Mouse (Mus musculus) neural tube, embryonic 13.5 days (tissue): Measurements from ENCODE around the gene Zfp462. TPM values are rescaled to one million over a fixed set of nuclear protein-coding genes. Genes with fewer than 3 reads are reported as not detected.

Experiments
- ATAC-seq: fragments of 200-750 bp; cut with Nextera tagmentation; 2 replicates; pipeline ENCODE4 v1.8.0; 2017; ENCODE audit warnings: low read depth, mild to moderate bottlenecking, moderate TSS enrichment, moderate library complexity
- H3K27ac ChIP-seq: fragments of 300-500 bp; sonication (generic); replicated peaks from 2 replicates; pipeline ENCODE4 v1.5.1; 2015; ENCODE audit warnings: moderate library complexity, mild to moderate bottlenecking, inconsistent platforms
- H3K27me3 ChIP-seq: fragments of 300-500 bp; sonication (generic); 2 replicates; pipeline ENCODE4 v1.6.1; 2015; ENCODE audit warnings: mild to moderate bottlenecking, inconsistent platforms
- H3K36me3 ChIP-seq: fragments of 300-500 bp; sonication (generic); 2 replicates; pipeline ENCODE4 v1.6.1; 2015; ENCODE audit warnings: mild to moderate bottlenecking, inconsistent platforms
- H3K4me1 ChIP-seq: fragments of 300-500 bp; sonication (generic); replicated peaks from 2 replicates; pipeline ENCODE4 v1.6.1; 2015; ENCODE audit warnings: inconsistent platforms
- H3K4me2 ChIP-seq: fragments of 300-500 bp; sonication (generic); 2 replicates; pipeline ENCODE4 v1.6.1; 2015; ENCODE audit warnings: inconsistent platforms, mild to moderate bottlenecking, moderate library complexity
- H3K4me3 ChIP-seq: fragments of 300-500 bp; sonication (generic); 2 replicates; pipeline ENCODE4 v1.5.1; 2015; ENCODE audit warnings: mild to moderate bottlenecking, inconsistent platforms
- H3K9ac ChIP-seq: fragments of 300-500 bp; sonication (generic); 2 replicates; pipeline ENCODE4 v1.6.1; 2015; ENCODE audit warnings: moderate library complexity, mild to moderate bottlenecking, inconsistent platforms
- H3K9me3 ChIP-seq: fragments of 300-500 bp; sonication (generic); 2 replicates; pipeline ENCODE4 v1.6.1; 2016; ENCODE audit warnings: inconsistent platforms
- WGBS: fragments of 180-500 bp; shearing (Covaris S2); methylation state at CpG from one replicate; pipeline ENCODE4 v1.1.7; 2015; 5-methylcytosine and 5-hydroxymethylcytosine counted together
- polyA plus RNA-seq: library from polyadenylated mRNA; unstranded; fragments of >200 nt; fragmentation: Nextera tagmentation; extraction: Ambion mirVana; gene quantifications from 2 replicates; pipeline ENCODE4 v1.2.1, GENCODE M21; 2015

The Zfp462 gene
- polyA plus RNA-seq, 1 experiment from 2014 or later: 15.3 TPM

DNA sequence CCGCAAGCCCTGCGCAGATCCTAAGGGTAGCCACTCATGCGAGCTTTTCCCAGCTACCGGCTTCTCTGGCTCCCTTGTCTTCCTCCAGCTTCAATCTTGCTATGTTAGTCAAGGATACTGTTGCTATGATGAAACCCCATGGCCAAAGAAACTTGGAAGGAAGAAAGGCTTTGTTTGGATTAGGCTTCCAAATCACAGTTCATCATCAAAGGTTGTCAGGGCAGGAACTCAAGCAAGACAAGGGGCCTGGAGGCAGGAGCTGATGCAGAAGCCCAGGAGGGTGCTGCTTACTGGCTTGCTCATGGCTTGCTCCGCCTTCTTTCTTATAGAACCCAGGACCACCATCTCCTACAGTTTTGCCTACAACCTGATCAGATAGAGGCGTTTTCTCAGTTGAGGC is 88.6 kb downstream of the Zfp462 start:
- ATAC-seq: no peak
- H3K4me2 ChIP-seq: no peak overlapping the region
- no peak overlapping the region for H3K4me3 ChIP-seq
- H3K4me1 ChIP-seq: peaks cover 10% of the 10 kb centered on the region; the same call in 1 of the 2 replicates
- no peak overlapping the region for H3K27ac ChIP-seq
- WGBS: 95% methylated on average over 6 of the region's 6 CpGs
- peaks cover 68% of the 10 kb centered on the region for H3K36me3 ChIP-seq
- H3K9ac ChIP-seq: no peak overlapping the region
- no peaks in the 10 kb centered on the region for H3K9me3 ChIP-seq
- H3K27me3 ChIP-seq: no peaks in the 10 kb centered on the region

DNA sequence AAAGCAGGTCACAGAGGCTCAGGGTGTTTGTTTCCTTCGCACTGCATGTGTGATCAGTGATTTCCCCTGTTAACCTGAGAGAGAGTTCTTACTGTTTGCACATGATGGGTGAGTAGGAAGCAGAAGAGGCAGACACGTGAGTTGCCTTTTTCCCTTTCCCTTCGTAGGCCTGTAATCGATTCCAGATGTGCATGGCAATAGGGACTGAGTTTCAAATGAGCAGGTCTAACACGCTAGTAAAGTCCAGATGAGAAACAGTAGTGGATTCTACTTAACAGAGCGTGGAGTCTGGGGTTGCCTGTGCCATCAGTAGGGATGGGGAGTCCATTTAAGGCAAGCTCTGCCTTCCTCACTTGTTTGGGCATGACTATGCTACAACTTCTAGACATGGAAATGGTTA is 93.3 kb downstream of the Zfp462 start:
- Histone ChIP-seq H3K4me2 (no peak overlapping the region), H3K9ac (no peak overlapping the region), H3K9me3 (no peaks in the 10 kb centered on the region), H3K36me3 (peaks cover 55% of the 10 kb centered on the region), H3K4me3 (no peak overlapping the region), H3K27me3 (no peaks in the 10 kb centered on the region), H3K4me1 (peaks cover 39% of the 10 kb centered on the region), H3K27ac (no peak overlapping the region)
- ATAC-seq: no peak
- 84% methylated on average over 6 of the region's 6 CpGs for WGBS

GRCm38 (mm10) chr4:55040258-55040964 is 95.6 kb downstream of the Zfp462 start:
- H3K4me2 ChIP-seq: no peak overlapping the region
- no peaks in the 10 kb centered on the region for H3K27me3 ChIP-seq
- H3K27ac ChIP-seq: peak overlapping the region; percentile 46; the same call in 1 of the 2 replicates
- peaks cover 46% of the 10 kb centered on the region for H3K36me3 ChIP-seq
- H3K4me3 ChIP-seq: no peak overlapping the region
- peaks cover 36% of the 10 kb centered on the region for H3K4me1 ChIP-seq
- WGBS: 38% methylated on average over 8 of the region's 8 CpGs
- peak; percentile 40; the same call in 1 of the 2 replicates for ATAC-seq
- H3K9me3 ChIP-seq: no peaks in the 10 kb centered on the region
- H3K9ac ChIP-seq: no peak overlapping the region

- no peak overlapping the region for H3K4me3 ChIP-seq
- no peak overlapping the region for H3K9ac ChIP-seq
- 72% methylated on average over 6 of the region's 6 CpGs for WGBS
- no peak for ATAC-seq
- no peaks in the 10 kb centered on the region for H3K27me3 ChIP-seq
- peak overlapping the region; percentile 46; the same call in 1 of the 2 replicates for H3K27ac ChIP-seq
- H3K4me2 ChIP-seq: no peak overlapping the region
- peaks cover 36% of the 10 kb centered on the region for H3K4me1 ChIP-seq
- peaks cover 47% of the 10 kb centered on the region for H3K36me3 ChIP-seq
- no peaks in the 10 kb centered on the region for H3K9me3 ChIP-seq
Measured at GRCm38 (mm10) chr4:55041106-55041730, 96.4 kb downstream of the Zfp462 start.

GRCm38 (mm10) chr4:55042573-55042972 is 97.7 kb downstream of the Zfp462 start:
- Histone ChIP-seq H3K4me2 (no peak overlapping the region), H3K4me3 (no peak overlapping the region), H3K9me3 (no peaks in the 10 kb centered on the region), H3K4me1 (peaks cover 36% of the 10 kb centered on the region), H3K36me3 (peaks cover 41% of the 10 kb centered on the region), H3K27ac (0 out of 2 replicates have a peak overlapping the region, but pooled peaks have one; percentile 11), H3K27me3 (no peaks in the 10 kb centered on the region), H3K9ac (no peak overlapping the region)
- WGBS: 53% methylated on average over 4 of the region's 4 CpGs
- no peak for ATAC-seq

DNA sequence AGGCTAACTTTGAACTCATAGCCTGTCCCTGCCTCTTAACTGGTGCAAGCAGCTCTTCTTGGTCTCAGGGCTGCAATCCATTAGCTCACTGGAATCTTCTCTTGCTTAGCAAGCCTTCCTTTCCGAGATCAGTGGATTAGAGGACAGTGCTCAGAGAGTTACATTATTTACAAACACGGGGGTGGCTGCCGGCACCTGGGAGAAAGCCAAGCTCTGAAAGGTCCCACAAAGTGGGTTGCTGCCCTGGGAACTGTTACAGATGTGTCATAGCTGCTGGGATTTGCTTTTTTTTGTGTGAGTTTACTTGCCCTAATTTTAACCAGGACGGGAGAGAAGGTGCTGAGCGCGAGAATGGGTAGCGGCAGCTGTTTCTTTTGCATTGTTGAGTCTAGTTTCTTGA is 102.4 kb downstream of the Zfp462 start:
- Histone ChIP-seq H3K36me3 (peaks cover 58% of the 10 kb centered on the region), H3K9me3 (no peaks in the 10 kb centered on the region), H3K27me3 (no peaks in the 10 kb centered on the region), H3K9ac (no peak overlapping the region), H3K4me3 (no peak overlapping the region), H3K4me2 (no peak overlapping the region), H3K4me1 (peaks cover 11% of the 10 kb centered on the region), H3K27ac (no peak overlapping the region)
- ATAC-seq: no peak
- 83% methylated on average over 7 of the region's 7 CpGs for WGBS

DNA sequence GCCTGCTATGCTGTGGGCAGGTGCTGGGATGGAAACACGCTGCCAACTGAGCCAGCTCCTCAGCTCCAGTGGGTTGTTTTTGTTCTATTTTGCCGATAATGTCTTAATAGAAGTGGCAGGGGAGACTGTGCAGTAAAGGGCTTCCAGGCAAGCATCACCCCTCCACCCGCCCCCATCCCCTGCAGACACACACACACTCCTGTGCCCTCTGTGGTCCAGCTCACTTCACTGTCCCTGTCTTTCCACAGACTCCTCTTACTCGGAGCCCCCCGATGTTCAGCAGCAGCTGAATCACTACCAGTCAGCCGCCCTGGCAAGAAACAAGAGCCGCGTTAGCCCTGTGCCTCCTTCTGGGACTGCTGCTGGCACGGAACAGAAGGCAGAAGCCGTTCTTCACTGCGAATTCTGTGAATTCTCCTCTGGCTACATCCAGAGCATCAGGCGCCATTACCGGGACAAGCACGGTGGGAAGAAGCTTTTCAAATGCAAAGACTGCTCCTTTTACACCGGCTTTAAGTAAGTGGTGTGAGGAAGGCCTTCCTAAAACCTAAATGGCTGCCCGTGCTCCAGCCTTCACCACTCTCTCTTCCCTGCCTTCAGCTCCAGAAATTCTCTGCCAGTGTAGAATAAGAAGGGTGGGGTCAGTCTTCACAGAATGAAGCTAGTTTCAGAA is 105.2 kb downstream of the Zfp462 start:
- Histone ChIP-seq H3K27ac (peak overlapping the region; percentile 57), H3K9me3 (no peaks in the 10 kb centered on the region), H3K4me1 (peaks cover 9% of the 10 kb centered on the region), H3K9ac (no peak overlapping the region), H3K36me3 (peaks cover 77% of the 10 kb centered on the region), H3K27me3 (no peaks in the 10 kb centered on the region), H3K4me3 (no peak overlapping the region), H3K4me2 (no peak overlapping the region)
- ATAC-seq: peak; percentile 29; the same call in 1 of the 2 replicates
- 57% methylated on average over 16 of the region's 16 CpGs for WGBS

GRCm38 (mm10) chr4:55051345-55051744 is 106.5 kb downstream of the Zfp462 start:
- Histone ChIP-seq H3K9ac (no peak overlapping the region), H3K4me2 (no peak overlapping the region), H3K36me3 (peaks cover 82% of the 10 kb centered on the region), H3K27me3 (no peaks in the 10 kb centered on the region), H3K27ac (no peak overlapping the region), H3K9me3 (no peaks in the 10 kb centered on the region), H3K4me3 (no peak overlapping the region), H3K4me1 (peaks cover 9% of the 10 kb centered on the region)
- WGBS: 88% methylated on average over 4 of the region's 4 CpGs
- ATAC-seq: no peak

DNA sequence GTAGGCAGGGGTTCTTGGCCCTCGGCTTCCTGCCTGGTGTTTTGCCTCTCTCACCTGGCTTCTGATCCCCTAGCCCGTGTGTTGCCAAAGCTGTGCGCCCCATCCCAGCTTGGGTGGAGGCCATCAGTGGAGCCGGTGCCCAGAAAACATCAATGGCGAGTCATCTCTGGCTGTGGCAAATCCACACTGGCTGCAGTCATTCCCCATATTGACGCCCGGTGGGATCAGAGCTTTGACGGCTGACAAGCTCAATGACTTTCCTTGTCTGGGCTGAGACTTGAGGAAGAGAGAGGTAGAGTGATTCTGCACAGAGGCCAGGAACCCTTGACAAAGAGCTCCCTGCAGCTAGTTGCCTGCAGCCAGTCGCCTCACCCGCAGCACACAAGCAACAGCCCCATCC is 107.8 kb downstream of the Zfp462 start:
- H3K4me3 ChIP-seq: no peak overlapping the region
- no peak overlapping the region for H3K9ac ChIP-seq
- no peak overlapping the region for H3K27ac ChIP-seq
- peaks cover 20% of the 10 kb centered on the region for H3K4me1 ChIP-seq
- peaks cover 84% of the 10 kb centered on the region for H3K36me3 ChIP-seq
- no peaks in the 10 kb centered on the region for H3K27me3 ChIP-seq
- H3K4me2 ChIP-seq: no peak overlapping the region
- ATAC-seq: no peak
- no peaks in the 10 kb centered on the region for H3K9me3 ChIP-seq
- 85% methylated on average over 10 of the region's 10 CpGs for WGBS

DNA sequence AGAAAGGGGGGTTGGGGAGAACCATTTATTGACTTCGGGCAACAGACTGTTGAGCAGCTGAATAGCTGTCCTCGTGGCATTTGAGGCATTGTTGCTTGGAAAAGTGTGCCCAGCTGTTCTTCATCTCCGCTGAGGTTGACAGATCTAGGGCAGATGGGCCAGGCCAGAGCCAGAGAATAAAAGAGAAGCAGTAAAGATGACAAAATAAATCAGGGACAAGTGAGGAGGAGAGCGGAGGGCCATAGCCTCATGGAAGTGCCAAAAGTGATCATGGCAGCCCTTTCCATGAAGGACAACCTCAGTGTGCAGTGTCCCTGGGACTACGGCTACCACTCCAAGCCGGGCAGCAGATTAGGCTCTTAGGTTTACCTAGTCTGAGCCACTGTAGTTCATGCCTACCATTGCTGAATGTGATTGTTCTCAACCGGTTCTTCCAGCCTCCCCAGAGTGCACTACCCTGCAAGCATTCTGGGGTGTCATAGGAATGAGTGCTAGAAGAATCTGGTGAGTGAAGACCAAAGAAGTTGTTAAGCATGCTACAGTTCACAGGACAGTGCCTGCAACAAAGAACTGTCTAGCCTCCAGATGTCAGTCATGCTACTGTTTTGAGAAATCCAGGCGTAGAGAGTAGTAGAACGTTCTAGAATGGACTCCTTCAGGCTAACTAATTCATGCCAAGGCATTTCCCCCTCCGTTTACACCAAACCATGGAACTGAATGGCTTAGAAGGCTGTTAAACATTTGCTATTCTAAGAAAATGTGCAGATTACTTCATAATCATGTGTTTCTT is 113.0 kb downstream of the Zfp462 start:
- peaks cover 78% of the 10 kb centered on the region for H3K36me3 ChIP-seq
- ATAC-seq: 0 out of 2 replicates have a peak, but pooled peaks have one; percentile 30

DNA sequence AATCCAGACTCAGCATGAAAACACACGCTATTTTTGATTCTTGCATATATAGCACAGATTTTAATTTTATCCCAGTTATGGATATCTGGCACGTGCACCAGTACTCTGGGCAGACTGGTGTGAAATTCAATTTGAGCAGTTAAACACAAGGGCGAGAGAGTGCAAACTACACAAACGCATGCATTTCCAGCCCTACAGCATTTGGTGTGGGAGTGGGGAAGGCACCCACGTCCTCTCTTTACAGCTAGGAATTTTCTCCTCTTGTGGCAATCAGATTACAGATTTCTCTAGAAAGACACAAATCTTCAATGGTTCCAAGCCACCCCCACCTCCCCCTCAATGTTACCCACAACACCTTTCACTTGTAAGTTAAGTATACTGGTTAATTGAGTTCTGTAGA is 114.1 kb downstream of the Zfp462 start:
- H3K9ac ChIP-seq: no peak overlapping the region
- no peaks in the 10 kb centered on the region for H3K9me3 ChIP-seq
- WGBS: 82% methylated on average over 5 of the region's 5 CpGs
- H3K27me3 ChIP-seq: no peaks in the 10 kb centered on the region
- 0 out of 2 replicates have a peak overlapping the region, but pooled peaks have one; percentile 52 for H3K27ac ChIP-seq
- peaks cover 76% of the 10 kb centered on the region for H3K36me3 ChIP-seq
- peaks cover 22% of the 10 kb centered on the region for H3K4me1 ChIP-seq
- no peak overlapping the region for H3K4me3 ChIP-seq
- no peak for ATAC-seq
- no peak overlapping the region for H3K4me2 ChIP-seq

More for the DNA sequence above, 113.0 kb downstream of the Zfp462 start:
- Histone ChIP-seq H3K27me3 (no peaks in the 10 kb centered on the region), H3K4me1 (peaks cover 22% of the 10 kb centered on the region), H3K9me3 (no peaks in the 10 kb centered on the region), H3K4me3 (no peak overlapping the region), H3K4me2 (no peak overlapping the region), H3K27ac (peak overlapping the region; percentile 52), H3K9ac (no peak overlapping the region)
- WGBS: 56% methylated on average over 10 of the region's 10 CpGs
